Mouse (Mus musculus): ENCODE results near the gene Gpatch2. TPM values are rescaled to one million over a fixed set of nuclear protein-coding genes. Genes with fewer than 3 reads are reported as not detected.

Gene Gpatch2
- polyA plus RNA-seq (2014; fragmentation: Illumina TruSeq; extraction: RNeasy Lipid Tissue Mini Kit (QIAGEN cat#74804); ENCODE audit: low read depth, low replicate concordance), result 10.0 TPM

GRCm38 (mm10) chr1:187215181-187216116 lies at the start of gene Gpatch2, which contains the start of gene Spata17:
Gpatch2 (plus strand) TSS chr1:187215508.
Spata17 (minus strand) TSS chr1:187215465.

Other genes starting within 250 kb of the Gpatch2 start
- gene D1Pas1, start 248.1 kb upstream of the Gpatch2 start, polyA plus RNA-seq (2014; fragmentation: Illumina TruSeq; extraction: RNeasy Lipid Tissue Mini Kit (QIAGEN cat#74804); ENCODE audit: low read depth, low replicate concordance), result not detected
- 0.61 TPM for gene Spata17, start within 50 bp of the Gpatch2 start, polyA plus RNA-seq (2014; fragmentation: Illumina TruSeq; extraction: RNeasy Lipid Tissue Mini Kit (QIAGEN cat#74804); ENCODE audit: low read depth, low replicate concordance)

Measured in liver, adult 10 weeks (tissue).